Comparison of ENCODE assay signal across 18 mouse cellular contexts in genomic region chr5:48513354-48513753, GRCm38 (mm10).
"Had no signal": no experiment of that assay in that cellular context is flagged by ENCODE, and none has a peak within 500 bp of the region (broad histone marks: within the 10 kb centered on the region; RNA-seq: fewer than 3 reads in every experiment).

No protein-coding gene starts in this region.

- H3K27ac ChIP-seq: limb, embryonic 12.5 days; limb, embryonic 15.5 days; liver, embryonic 14.5 days; lung, embryonic 15.5 days; midbrain, embryonic 10.5 days; midbrain, embryonic 15.5 days had no signal

- H3K9me3 ChIP-seq: limb, embryonic 12.5 days; limb, embryonic 15.5 days; lung, embryonic 15.5 days; megakaryocyte, embryonic 14.5 days; midbrain, embryonic 10.5 days; midbrain, embryonic 15.5 days had no signal

- H3K9ac ChIP-seq: limb, embryonic 12.5 days; limb, embryonic 15.5 days; liver, embryonic 14.5 days; liver, postnatal 0 days; lung, embryonic 15.5 days; midbrain, embryonic 15.5 days had no signal

- H3K36me3 ChIP-seq: limb, embryonic 12.5 days; limb, embryonic 15.5 days; lung, embryonic 15.5 days; midbrain, embryonic 10.5 days; midbrain, embryonic 15.5 days had no signal

- ATAC-seq: liver, postnatal 0 days; midbrain, embryonic 15.5 days had no signal

- H3K4me2 ChIP-seq: limb, embryonic 12.5 days; limb, embryonic 15.5 days; liver, embryonic 11.5 days; lung, embryonic 15.5 days; midbrain, embryonic 15.5 days had no signal

- H3K4me3 ChIP-seq: limb, embryonic 12.5 days; limb, embryonic 15.5 days; lung, embryonic 15.5 days; megakaryocyte, embryonic 14.5 days; midbrain, embryonic 10.5 days; midbrain, embryonic 15.5 days had no signal

- DNase-seq: kidney, adult 18-20 months; kidney, adult 9 months; kidney, postnatal 14 days; kidney, postnatal 4 days; left cerebral cortex, postnatal 4 days; liver, postnatal 0 days; lung, postnatal 10 days; lung, postnatal 36 days; right cerebral cortex, postnatal 4 days; thymus, postnatal 25 days had no signal

- H3K4me1 ChIP-seq: limb, embryonic 12.5 days; limb, embryonic 15.5 days; lung, embryonic 15.5 days; megakaryocyte, embryonic 14.5 days had no signal

- H3K27me3 ChIP-seq: limb, embryonic 12.5 days; limb, embryonic 15.5 days; lung, embryonic 15.5 days; megakaryocyte, embryonic 14.5 days; midbrain, embryonic 15.5 days had no signal
